Mouse (Mus musculus) cerebellum, adult 18-20 months (tissue): ENCODE data around the gene Pomt2.

ENCODE experiments used
- DNase-seq, 2 experiments: peaks; one replicate each; pipeline ENCODE4 v3.0.0; 2021

The Pomt2 gene

DNA sequence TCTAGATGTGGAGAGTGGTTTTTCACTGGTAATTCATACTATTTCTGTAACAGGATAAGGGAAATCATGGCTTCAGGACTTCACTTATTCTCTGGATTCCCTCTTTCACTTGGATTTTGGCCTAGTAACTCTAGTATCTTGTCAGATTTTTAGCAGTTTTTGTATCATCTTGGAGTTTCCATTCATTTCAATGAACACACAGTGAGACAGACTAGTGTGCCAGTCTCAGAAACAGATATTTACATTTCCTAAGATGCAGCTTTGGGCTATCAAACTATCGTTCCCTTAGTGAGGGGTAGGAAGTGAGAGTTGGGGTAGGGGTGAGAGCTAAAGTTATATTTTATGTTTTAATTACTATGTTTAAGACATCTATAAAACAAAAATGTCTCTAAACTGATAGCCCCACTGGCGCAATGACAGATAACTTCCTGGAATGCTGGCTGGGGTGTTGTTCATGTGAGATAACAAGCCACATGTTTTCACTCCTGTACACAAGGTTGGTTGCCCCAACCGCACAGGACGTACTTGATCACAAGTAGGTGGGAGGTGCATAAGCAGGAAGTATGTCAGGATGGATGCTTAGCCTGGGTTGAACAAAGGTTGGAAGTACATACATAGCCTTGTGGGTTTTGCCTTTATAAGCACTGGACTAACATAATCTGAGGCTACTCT is 25.7 kb downstream of the Pomt2 start:
- DNase-seq = no peak

DNA sequence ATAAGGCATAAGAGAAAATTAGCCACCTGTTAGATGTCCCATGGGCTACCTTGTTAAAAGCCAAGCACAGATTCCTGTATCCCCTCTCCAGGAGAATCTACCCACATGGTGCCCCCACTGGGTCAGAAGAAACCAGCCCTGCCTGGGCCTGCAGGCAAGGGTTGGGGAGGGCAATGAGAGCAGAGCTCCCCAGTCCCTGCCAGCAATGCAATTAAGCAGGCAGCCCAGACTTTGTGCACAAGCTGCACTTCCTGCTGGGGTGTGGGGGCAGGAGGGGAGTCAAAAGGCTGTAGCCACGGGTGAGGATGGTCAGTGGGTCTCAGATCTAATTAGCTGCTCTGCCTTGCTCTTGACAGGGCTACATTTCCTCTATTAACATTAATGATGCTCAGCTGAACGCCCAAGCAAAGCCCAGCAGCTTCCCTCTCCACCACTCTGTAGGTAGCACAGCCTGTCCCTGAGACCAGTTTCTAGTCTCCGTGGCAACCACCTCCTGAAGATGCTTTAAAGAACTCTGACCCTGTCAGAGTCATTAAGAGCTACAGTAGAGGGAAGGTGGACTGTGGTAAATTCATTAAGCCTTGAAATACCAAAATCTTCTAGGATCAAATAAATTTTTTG is 40.3 kb downstream of the Pomt2 start:
- DNase-seq = no peak

DNA sequence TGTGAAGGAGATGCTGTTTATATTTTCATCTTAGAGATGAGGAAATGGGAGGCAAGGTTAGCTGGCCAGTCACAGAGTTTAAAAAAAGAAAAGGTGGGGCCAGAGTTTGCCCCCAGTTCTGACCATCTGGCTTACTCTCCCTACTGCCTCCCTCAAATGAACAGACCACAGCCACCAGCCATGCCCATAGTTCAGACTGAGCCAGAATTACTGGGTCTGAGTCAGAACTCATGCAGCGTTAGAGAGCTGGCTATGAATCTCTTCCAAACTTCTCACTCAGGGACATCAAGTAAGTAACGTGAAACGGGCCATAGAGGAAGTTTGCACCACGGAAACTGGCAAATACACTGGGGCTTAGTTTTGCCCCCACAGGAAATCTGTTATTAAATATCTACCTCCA is 43.0 kb downstream of the Pomt2 start:
- no peak for DNase-seq

DNA sequence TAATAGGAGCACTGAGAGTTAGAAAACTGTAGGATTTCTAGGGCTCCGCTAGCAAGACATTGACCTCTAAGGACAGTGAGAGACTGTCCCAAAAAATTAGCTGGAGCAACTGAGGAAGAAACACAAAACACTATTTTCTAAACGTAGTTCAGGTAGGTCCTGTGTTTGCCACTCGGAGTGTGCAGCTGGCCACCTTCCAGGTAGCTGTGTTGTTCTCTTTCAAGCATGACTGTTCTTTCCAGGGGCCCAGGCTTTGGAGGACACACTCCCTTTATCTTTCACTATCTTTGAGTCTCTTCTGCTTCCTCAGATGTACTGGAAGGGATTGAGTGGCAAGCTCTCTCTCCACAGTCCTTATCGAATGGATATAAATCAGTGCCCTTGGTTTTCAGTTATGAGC is 44.3 kb downstream of the Pomt2 start:
- no peak for DNase-seq

DNA sequence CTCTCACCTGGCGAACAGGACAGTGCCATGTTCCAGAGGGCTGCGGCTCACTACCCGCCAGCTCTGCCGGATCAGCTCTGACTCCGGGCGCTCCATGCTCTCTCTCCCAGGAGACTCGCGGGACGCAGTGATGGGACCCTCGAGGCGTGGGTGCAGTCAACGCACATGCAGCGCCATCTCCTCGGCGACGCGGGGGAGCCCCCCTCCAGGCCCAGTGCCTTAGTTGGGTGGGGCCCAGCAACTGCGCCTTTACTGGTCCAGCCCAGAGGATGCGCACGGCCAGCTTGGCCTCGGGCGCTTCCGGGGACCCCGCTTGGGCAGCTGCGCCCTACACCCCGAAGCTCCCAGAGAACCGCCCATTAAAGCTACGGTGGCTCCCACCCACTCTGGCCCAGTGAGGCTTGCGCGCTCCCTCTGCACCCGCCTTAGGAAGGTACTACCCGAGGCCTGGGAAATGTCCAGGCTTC is 45.6 kb downstream of the Pomt2 start, which contains the start of gene Ngb:
TSS of gene Ngb (minus strand) at position 375 of the 467 bp plus-strand sequence.
- DNase-seq = no peak

DNA sequence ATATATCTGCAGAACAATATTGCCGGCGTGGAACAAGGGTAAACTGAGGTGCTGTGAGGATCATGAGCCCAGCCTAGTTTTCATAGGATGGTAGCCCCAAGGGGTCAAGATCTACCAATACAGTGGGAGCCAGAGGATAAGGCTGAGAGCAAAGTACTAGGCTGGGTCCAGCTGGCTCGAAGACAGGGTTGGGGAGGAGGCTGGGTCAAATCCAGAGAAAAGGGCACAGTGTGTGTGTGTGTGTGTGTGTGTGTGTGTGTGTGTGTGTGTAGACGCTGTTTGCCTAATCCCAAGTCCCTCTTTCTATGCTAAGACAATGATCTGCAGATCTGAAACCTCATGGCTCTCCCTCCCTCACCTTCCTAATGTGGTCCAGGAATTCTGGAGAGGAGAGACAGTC is 47.4 kb downstream of the Pomt2 start:
- no peak for DNase-seq

DNA sequence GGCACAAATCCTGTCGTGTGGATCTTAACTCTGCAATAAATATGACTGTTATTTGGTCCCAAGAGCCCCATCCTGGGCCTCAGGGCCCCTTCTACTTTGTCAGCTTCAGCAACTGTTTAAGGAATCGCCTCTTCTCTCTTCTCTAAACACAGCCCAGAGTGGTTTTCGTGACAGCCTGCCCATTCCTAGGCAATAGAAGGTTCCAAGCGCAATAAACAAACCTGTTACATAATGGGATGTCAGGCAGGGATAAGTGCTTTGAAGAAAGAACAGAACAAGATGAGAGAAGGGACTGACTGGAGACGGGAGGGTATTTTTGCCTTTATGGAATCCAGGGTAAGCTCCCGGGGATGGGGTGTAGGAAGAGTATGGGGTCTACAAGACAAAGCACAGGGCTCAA is 54.1 kb downstream of the Pomt2 start:
- DNase-seq = no peak

DNA sequence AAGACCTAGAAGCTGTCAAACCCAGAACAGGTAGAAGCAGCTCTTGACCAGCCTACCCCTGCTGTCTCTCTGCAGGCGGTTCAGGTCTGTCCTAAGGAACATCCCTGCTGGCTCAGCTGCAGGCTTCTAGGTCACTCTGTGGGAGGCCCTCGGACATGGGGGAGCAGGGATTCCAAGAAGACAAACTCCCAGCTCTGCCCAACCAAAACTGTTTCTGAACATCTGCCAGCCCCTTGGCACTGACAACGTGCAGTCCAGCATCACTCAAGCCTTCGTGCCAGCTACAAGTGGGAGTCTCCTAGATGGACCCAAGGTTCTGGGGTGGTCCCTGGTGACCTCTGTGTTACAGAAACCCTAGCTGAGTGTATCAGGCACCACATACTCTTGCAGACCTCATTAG is 54.5 kb downstream of the Pomt2 start:
- peak; percentile 29 to 33 for DNase-seq

DNA sequence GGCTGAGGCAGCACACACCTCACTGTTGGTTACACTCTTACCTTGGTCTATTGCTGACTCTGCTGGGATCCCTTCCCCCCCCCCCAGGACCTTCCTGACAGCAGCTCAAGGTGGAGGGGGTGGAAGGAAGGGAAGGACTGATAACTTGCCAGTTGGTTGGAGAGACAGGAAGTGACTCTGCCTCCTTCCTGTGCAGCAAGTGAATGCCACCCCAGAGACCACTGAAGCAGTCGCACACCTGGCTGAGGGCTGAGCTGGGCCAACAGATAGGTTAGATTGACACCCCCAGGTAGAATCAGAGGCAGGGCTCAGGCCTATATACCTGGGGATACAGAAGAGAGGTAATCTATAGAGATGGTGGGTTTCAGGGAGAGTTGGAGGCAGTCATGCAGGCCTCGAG is 55.9 kb downstream of the Pomt2 start:
- no peak for DNase-seq

DNA sequence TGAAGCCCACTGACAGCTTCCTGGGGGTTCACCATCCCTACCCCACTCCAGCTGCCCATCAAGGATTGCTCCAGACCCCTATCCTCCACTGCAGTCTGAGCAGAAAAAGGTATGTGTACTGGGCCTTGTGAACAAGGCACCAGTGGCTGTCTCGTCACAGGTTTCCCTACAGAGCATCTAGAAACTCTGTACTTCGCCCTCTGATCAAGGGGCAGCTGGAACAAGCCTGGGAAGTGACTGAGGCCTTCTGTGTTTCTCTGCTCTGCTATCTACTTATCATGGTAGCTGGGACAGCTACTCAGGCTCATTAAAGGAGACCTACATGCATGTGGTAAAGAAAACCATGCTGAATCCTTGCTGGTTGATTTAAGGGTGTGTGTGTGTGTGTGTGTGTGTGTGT is 58.1 kb downstream of the Pomt2 start:
- DNase-seq = no peak

DNA sequence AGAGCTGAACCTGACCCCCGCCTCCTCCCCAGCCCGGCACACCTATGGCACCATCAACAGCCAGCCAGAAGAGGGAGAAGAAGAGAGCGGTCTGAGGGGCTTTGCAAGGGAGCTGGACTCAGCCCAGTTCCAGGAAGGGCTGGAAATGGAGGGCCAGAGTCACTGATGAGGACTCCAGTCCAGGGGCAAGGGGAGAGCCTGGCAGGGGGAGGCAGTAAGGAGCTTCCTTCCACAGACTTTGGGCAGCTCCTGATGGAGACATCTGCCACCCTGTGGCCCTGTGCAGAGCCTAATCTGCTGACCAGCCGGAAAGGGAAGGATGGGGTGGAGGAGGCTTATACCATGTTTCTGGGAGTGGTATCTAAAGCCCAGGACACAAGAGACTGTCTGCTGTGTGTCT is 58.5 kb downstream of the Pomt2 start:
- no peak for DNase-seq

DNA sequence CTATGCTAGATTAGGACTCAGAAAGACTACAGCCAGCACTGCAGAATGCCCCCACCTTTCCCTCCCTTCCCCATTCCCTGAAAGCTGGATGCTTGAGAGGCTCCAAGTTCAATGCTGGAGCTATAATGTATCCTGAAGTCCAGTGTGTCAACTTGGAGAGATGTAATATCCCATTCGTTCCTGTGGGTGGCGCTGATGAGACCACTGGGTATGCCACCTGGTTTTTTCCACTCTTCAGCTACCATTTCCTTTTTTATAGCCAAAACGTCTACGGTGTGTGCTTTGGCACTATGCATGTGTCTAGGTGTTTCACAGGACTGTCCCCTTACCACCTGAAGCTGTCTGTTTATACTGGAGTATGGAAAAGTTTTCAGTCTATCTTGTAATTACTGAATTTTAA is 59.4 kb downstream of the Pomt2 start:
- DNase-seq = no peak

DNA sequence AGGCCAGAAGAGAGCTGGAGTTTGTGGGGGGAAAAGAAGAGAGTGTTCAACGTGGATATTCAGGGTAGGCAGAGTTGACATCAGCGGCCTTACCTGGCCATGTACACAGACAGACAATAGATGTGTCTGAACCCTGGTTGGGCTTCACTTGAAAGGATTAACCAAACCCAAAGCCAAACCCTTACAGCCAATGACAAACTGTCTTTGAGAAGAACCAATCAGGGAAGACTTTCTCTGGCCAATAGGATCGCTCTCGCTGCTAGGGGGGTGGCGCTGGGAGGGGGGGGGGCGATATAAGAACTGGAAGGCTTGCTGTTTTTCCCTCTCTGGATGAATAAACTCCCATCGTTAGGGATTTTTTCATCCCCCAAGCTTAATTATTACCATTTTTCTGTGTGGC is 60.5 kb downstream of the Pomt2 start:
- DNase-seq = no peak

DNA sequence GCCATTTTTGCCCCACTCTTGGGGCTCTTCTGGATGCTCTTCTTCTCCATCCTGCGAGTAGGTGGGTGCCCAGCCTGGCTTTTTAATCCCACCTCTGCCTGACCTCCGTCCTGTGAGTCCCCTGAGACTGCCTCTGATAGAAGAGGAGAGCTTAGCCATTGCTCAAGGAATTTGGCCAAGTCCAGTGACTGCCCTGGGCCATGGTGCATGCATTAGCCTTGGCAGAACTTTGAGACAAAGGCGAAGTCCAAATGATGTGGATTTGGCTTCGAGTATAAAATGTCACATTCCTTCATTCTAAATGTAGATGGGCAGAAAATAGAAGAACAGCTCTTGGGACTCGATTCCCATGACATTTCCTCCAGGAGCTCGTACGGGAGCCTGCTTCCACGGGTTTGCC is 65.0 kb downstream of the Pomt2 start:
- no peak for DNase-seq

DNA sequence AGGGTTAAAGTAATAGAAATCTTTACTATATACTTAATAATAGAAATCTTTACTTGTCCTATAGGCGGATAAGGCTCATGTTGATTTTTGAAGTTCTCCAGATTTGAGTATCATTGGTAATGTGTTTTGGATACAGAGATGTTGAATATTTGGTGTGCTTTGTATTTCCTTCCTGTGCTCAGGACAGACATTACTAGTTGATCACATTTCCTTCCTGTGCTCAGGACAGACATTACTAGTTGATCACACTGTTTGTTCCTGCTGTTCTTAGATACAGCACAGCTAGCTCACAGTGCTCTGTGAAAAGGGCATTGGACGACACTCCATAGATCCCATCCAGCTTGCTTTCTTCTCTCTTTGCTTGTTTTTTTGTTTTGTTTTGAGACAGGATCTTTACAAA is 71.2 kb downstream of the Pomt2 start:
- no peak for DNase-seq

DNA sequence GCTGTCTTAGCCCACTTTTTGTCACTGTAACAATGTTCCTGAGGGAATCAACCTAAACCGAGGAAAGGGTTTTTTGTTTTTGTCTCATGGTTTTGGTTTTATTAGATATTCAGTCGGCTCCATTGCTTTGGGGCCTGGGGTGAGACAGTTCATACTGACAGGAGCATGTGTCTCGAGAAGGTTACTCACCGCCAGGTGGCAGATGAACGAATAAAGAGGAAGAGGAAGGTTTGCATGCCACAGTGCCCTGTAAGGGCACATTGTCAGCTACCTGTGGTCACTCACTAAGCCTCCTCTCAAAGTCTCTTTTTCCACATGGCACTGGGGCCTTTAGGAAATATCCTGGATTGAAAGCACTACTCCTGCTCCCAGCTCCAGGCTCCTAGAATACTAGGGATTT is 77.2 kb downstream of the Pomt2 start:
- no peak for DNase-seq

DNA sequence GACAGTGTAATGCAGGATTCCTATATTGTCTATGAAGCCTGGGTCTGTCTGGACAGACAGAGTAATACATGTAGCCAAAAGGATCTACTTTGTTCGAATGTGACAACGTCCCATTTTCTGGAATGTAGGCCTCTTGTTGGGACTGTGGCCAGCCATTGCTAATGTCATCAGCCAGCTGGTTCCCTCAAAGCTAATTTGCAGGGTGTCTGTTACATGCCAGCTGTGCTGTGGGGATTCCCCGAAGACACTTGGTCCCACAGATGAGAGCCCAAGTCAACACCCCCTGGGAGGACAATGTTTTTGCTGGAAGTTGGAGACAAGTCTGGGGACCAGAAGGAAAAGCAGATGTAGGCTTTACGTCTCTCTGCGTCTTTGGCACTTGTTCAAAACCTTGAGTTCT is 81.3 kb downstream of the Pomt2 start:
- DNase-seq = no peak

DNA sequence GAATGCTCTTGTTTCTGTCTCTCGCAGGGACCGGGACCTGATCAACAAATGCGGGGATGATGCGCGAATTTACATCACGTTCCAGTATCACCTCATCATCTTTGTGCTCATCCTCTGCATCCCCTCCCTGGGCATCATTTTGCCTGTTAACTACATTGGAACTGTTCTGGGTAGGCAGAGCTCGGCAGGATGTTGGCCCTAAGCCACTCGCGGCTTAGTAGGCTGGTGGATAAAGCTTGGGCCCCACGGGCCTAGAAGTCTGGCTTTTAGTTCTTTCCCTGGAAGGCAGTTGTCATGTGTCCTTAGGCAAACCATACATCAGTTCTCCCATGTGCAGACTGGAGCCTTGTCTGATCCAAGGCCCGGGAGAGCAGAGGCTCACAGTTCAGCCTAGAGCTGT is 82.3 kb downstream of the Pomt2 start:
- DNase-seq = peak; percentile 51 to 59

DNA sequence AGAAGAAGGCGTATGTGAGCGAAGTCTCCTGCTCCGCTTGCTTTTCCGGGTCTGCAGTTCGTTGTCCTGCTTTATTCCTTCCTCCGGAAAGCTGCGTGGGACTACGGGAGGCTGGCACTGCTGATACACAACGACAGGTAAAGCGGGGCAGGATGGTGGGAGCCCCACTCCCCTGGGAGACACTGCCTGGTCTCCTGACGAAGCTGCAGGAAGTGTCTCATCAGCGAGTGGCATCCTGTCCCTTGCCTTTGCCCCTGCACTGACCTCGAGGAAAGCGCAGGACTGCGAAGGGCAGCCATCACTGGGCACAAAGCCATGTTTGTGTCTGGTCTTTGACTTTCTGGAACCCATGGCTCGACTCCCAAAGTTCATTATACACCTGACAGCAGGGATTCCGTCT is 90.7 kb downstream of the Pomt2 start:
- DNase-seq = no peak
